In genomic region chr11:106289369-106289768, GRCm38 (mm10) we compare ENCODE assay signal across 9 mouse cellular contexts. TPM values are rescaled to one million over a fixed set of nuclear protein-coding genes. Genes with fewer than 3 reads are reported as not detected.
A peak's percentile ranks its signal among the peaks of the same experiment; 100 is the strongest.
DNase-seq lines count a peak whose midpoint lies in the region; ATAC-seq and TF ChIP-seq lines count a peak whose summit lies in the region.
"Had no signal": no experiment of that assay in that cellular context is flagged by ENCODE, and none has a peak within 500 bp of the region (broad histone marks: within the 10 kb centered on the region; RNA-seq: fewer than 3 reads in every experiment).

No protein-coding gene starts in this region.

- H3K4me2 ChIP-seq in kidney, embryonic 15.5 days: no peak overlapping the region

- no peak for ATAC-seq in kidney, embryonic 15.5 days (replicated peaks; ENCODE audit: low FRiP score)

- no peak overlapping the region for H3K27ac ChIP-seq in kidney, adult 2 months (ENCODE audit: insufficient read depth, low read depth, low read length)
- H3K27ac ChIP-seq in kidney, embryonic 15.5 days: no peak overlapping the region

- H3K27me3 ChIP-seq in kidney, adult 2 months (replicated peaks; ENCODE audit: control insufficient read depth, insufficient read depth, low read length): no peaks in the 10 kb centered on the region
- no peaks in the 10 kb centered on the region for H3K27me3 ChIP-seq in kidney, embryonic 15.5 days

- H3K4me3 ChIP-seq in kidney, adult 2 months (ENCODE audit: insufficient read depth, low read depth, low read length): no peak overlapping the region
- no peak overlapping the region for H3K4me3 ChIP-seq in kidney, embryonic 15.5 days (replicated peaks)

- no peaks in the 10 kb centered on the region for H3K9me3 ChIP-seq in kidney, embryonic 15.5 days (replicated peaks)
- H3K9me3 ChIP-seq: G1E had no signal

- no peak overlapping the region for H3K9ac ChIP-seq in kidney, embryonic 15.5 days

- 24% methylated on average over 8 of the region's 8 CpGs for WGBS in kidney, adult 2 months
- 56% methylated on average over 8 of the region's 8 CpGs for WGBS in kidney, embryonic 15.5 days

- DNase-seq in kidney, adult 2 months: peak; percentile 71
- DNase-seq in T-cell, adult 2 months (ENCODE audit: low spot score): peak; percentile 13
- DNase-seq in cerebellum, adult 9-11 months: peak; percentile 95
- DNase-seq in kidney, adult 8-10 months: peak; percentile 47 to 65
- DNase-seq in testis, postnatal 10 days (ENCODE audit: low spot score): peak; percentile 78
- DNase-seq in embryo, embryonic 10 days (ENCODE audit: low spot score): no peak
- no peak for DNase-seq in layer of hippocampus, adult 9-10 months (ENCODE audit: low spot score)

- no peaks in the 10 kb centered on the region for H3K36me3 ChIP-seq in kidney, adult 2 months (ENCODE audit: control insufficient read depth, insufficient read depth, low read length)
- no peaks in the 10 kb centered on the region for H3K36me3 ChIP-seq in kidney, embryonic 15.5 days
- H3K36me3 ChIP-seq: G1E had no signal

- peak; percentile 37; the same call in 1 of the 2 replicates for TF ChIP-seq CTCF in kidney, adult 2 months (conservative IDR thresholded peaks at IDR 0.05; ENCODE audit: insufficient read depth, insufficient read length, low read depth, low read length)

- no peaks in the 10 kb centered on the region for H3K4me1 ChIP-seq in kidney, adult 2 months (ENCODE audit: control insufficient read depth, insufficient read depth, low read length)
- no peaks in the 10 kb centered on the region for H3K4me1 ChIP-seq in kidney, embryonic 15.5 days

- no peak for TF ChIP-seq POLR2A in kidney, adult 2 months (IDR thresholded peaks at IDR 0.05; ENCODE audit: low read depth, low read length)

RNA-seq across cellular contexts. Expression of gene Gh, which starts 12.3 kb away (rescaled TPM):
- polyA plus RNA-seq in kidney, adult 2 months (2012; rRNA removed): 0.16 TPM in 1 of 2 replicates, not detected in the other
- polyA plus RNA-seq in kidney, embryonic 15.5 days (2015; fragmentation: Nextera tagmentation; extraction: Ambion mirVana): not detected in 2 replicates
- polyA plus RNA-seq: G1E had no signal

RNA-seq across cellular contexts. Expression of gene Tcam1, which starts 12.9 kb away (rescaled TPM):
- 0.02 and 0.03 TPM in 2 replicates for polyA plus RNA-seq in kidney, adult 2 months (2012; rRNA removed)
- 0.65 and 0.82 TPM in 2 replicates for polyA plus RNA-seq in kidney, embryonic 15.5 days (2015; fragmentation: Nextera tagmentation; extraction: Ambion mirVana)

RNA-seq across cellular contexts. Expression of gene Smarcd2, which starts 16.6 kb away (rescaled TPM):
- polyA plus RNA-seq in kidney, adult 2 months (2012; rRNA removed): 70.0 and 77.9 TPM in 2 replicates
- 57.8 and 59.0 TPM in 2 replicates for polyA plus RNA-seq in kidney, embryonic 15.5 days (2015; fragmentation: Nextera tagmentation; extraction: Ambion mirVana)

RNA-seq across cellular contexts. Expression of gene Cd79b, which starts 25.2 kb away (rescaled TPM):
- polyA plus RNA-seq in kidney, adult 2 months (2012; rRNA removed): 2.7 and 17.9 TPM in 2 replicates
- 6.8 and 7.3 TPM in 2 replicates for polyA plus RNA-seq in kidney, embryonic 15.5 days (2015; fragmentation: Nextera tagmentation; extraction: Ambion mirVana)

RNA-seq across cellular contexts. Expression of gene Psmc5, which starts 33.4 kb away (rescaled TPM):
- polyA plus RNA-seq in kidney, adult 2 months (2012; rRNA removed): 52.5 and 66.9 TPM in 2 replicates
- polyA plus RNA-seq in kidney, embryonic 15.5 days (2015; fragmentation: Nextera tagmentation; extraction: Ambion mirVana): 303 and 306 TPM in 2 replicates

Comparison
In these comparisons a context has a peak if more than half of its experiments do, and no peak if none do; other contexts are left out.
1. DNase-seq: peak in kidney, adult 2 months (single experiment), T-cell, adult 2 months (single experiment), cerebellum, adult 9-11 months (single experiment), kidney, adult 8-10 months (2 of 2) and testis, postnatal 10 days (single experiment); none in embryo, embryonic 10 days (single experiment) and layer of hippocampus, adult 9-10 months (single experiment).